8 mouse cellular contexts compared by ENCODE assay signal in the genomic region with DNA sequence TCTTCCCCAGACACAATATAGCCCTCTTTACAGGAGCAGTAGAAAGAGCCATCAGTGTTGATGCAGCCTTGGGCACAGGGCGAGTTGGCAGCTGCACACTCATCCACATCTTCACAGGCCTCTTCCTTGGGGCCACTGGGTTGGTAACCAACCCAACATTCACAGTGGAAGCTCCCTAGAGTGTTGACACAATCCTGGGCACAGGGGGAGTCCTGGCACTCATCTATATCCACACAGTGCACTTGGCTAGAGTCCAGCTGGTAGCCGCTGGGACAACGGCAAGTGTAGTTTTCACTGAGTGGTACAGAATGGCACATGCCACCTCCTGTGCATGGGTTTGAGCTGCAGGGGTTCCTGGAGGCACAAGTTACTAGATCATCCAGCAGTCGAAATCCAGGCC. TPM values are rescaled to one million over a fixed set of nuclear protein-coding genes. Genes with fewer than 3 reads are reported as not detected.
DNase-seq lines count a peak whose midpoint lies in the region; ATAC-seq lines count a peak whose summit lies in the region.
"Had no signal": no experiment of that assay in that cellular context is flagged by ENCODE, and none has a peak within 500 bp of the region (broad histone marks: within the 10 kb centered on the region; RNA-seq: fewer than 3 reads in every experiment).

No protein-coding gene starts in this region.

- no peak for DNase-seq in midbrain, embryonic 10.5 days (ENCODE audit: low spot score)
- no peak for DNase-seq in midbrain, embryonic 14.5 days
- peak; percentile 9 to 25 for DNase-seq in kidney, postnatal 4 days
- no peak for DNase-seq in testis, postnatal 14 days (ENCODE audit: low spot score)

- 0 out of 2 replicates have a peak overlapping the region, but pooled peaks have one; percentile 7 for H3K4me3 ChIP-seq in midbrain, embryonic 10.5 days
- H3K4me3 ChIP-seq in midbrain, embryonic 14.5 days (replicated peaks; ENCODE audit: low read depth, low read length) = no peak overlapping the region
- peak overlapping the region; percentile 47 for H3K4me3 ChIP-seq in heart, embryonic 15.5 days
- H3K4me3 ChIP-seq in neural tube, embryonic 14.5 days (ENCODE audit: low read depth, low read length) = no peak overlapping the region

- H3K9ac ChIP-seq in midbrain, embryonic 14.5 days (replicated peaks; ENCODE audit: low read length) = no peak overlapping the region
- peak overlapping the region; percentile 47 for H3K9ac ChIP-seq in heart, embryonic 15.5 days
- no peak overlapping the region for H3K9ac ChIP-seq in neural tube, embryonic 14.5 days (replicated peaks; ENCODE audit: low read depth, low read length)

- peak overlapping the region; percentile 57; the same call in 1 of the 2 replicates for H3K27ac ChIP-seq in midbrain, embryonic 10.5 days (replicated peaks)
- no peak overlapping the region for H3K27ac ChIP-seq in midbrain, embryonic 14.5 days (replicated peaks; ENCODE audit: low read depth, low read length)
- peak overlapping the region; percentile 85 for H3K27ac ChIP-seq in heart, embryonic 15.5 days
- H3K27ac ChIP-seq in neural tube, embryonic 14.5 days (ENCODE audit: low read depth, low read length) = no peak overlapping the region

- no peak; the same call in 1 of the 2 replicates for ATAC-seq in midbrain, embryonic 14.5 days (ENCODE audit: low FRiP score, low TSS enrichment)
- no peak for ATAC-seq in heart, embryonic 15.5 days (replicated peaks; ENCODE audit: insufficient number of reproducible peaks, insufficient read depth, low FRiP score, low read depth)
- peak; percentile 28; the same call in 1 of the 2 replicates for ATAC-seq in neural tube, embryonic 14.5 days (ENCODE audit: low read depth)
- no peak for ATAC-seq in monocyte, adult 5-6 weeks (replicated peaks; ENCODE audit: insufficient number of reproducible peaks, low FRiP score, low TSS enrichment, poor library complexity, severe bottlenecking)

- H3K4me1 ChIP-seq in midbrain, embryonic 10.5 days = 0 out of 2 replicates have a peak, but pooled peaks cover 4% of the 10 kb centered on the region
- no peaks in the 10 kb centered on the region for H3K4me1 ChIP-seq in midbrain, embryonic 14.5 days (ENCODE audit: control insufficient read depth, insufficient read depth, low read length)
- H3K4me1 ChIP-seq in heart, embryonic 15.5 days (replicated peaks) = peaks cover 7% of the 10 kb centered on the region
- H3K4me1 ChIP-seq in neural tube, embryonic 14.5 days (ENCODE audit: control insufficient read depth, insufficient read depth, low read length) = no peaks in the 10 kb centered on the region

- no peaks in the 10 kb centered on the region for H3K27me3 ChIP-seq in midbrain, embryonic 10.5 days (ENCODE audit: low read depth, poor library complexity, severe bottlenecking)
- no peaks in the 10 kb centered on the region for H3K27me3 ChIP-seq in midbrain, embryonic 14.5 days (ENCODE audit: control insufficient read depth, insufficient read depth, low read length)
- no peaks in the 10 kb centered on the region for H3K27me3 ChIP-seq in heart, embryonic 15.5 days
- H3K27me3 ChIP-seq in neural tube, embryonic 14.5 days (ENCODE audit: control insufficient read depth, insufficient read depth, low read length) = no peaks in the 10 kb centered on the region

- no peaks in the 10 kb centered on the region for H3K9me3 ChIP-seq in midbrain, embryonic 10.5 days (replicated peaks)
- no peaks in the 10 kb centered on the region for H3K9me3 ChIP-seq in midbrain, embryonic 14.5 days (ENCODE audit: control insufficient read depth, low read length)
- no peaks in the 10 kb centered on the region for H3K9me3 ChIP-seq in heart, embryonic 15.5 days (replicated peaks)
- H3K9me3 ChIP-seq in neural tube, embryonic 14.5 days (ENCODE audit: control insufficient read depth, low read length) = no peaks in the 10 kb centered on the region

- no peak overlapping the region for H3K4me2 ChIP-seq in midbrain, embryonic 14.5 days (ENCODE audit: low read length)
- peak overlapping the region; percentile 45 for H3K4me2 ChIP-seq in heart, embryonic 15.5 days
- H3K4me2 ChIP-seq in neural tube, embryonic 14.5 days (ENCODE audit: low read depth, low read length) = 0 out of 2 replicates have a peak overlapping the region, but pooled peaks have one; percentile 1

- WGBS in midbrain, embryonic 10.5 days = 85% methylated on average over 4 of the region's 4 CpGs
- 89% methylated on average over 4 of the region's 4 CpGs for WGBS in midbrain, embryonic 14.5 days
- 61% methylated on average over 4 of the region's 4 CpGs for WGBS in heart, embryonic 15.5 days
- 71% methylated on average over 4 of the region's 4 CpGs for WGBS in neural tube, embryonic 14.5 days

- no peaks in the 10 kb centered on the region for H3K36me3 ChIP-seq in midbrain, embryonic 10.5 days
- H3K36me3 ChIP-seq in midbrain, embryonic 14.5 days (ENCODE audit: control insufficient read depth, insufficient read depth, low read length) = no peaks in the 10 kb centered on the region
- no peaks in the 10 kb centered on the region for H3K36me3 ChIP-seq in heart, embryonic 15.5 days
- H3K36me3 ChIP-seq in neural tube, embryonic 14.5 days (ENCODE audit: control insufficient read depth, insufficient read depth, low read length) = no peaks in the 10 kb centered on the region

RNA-seq across cellular contexts. Expression of gene Cd93, which starts 1.2 kb away (rescaled TPM):
- polyA plus RNA-seq in midbrain, embryonic 10.5 days (2016; fragmentation: Nextera tagmentation; extraction: Ambion mirVana) = 4.7 and 5.5 TPM in 2 replicates
- 5.1 and 8.8 TPM in 2 replicates for polyA plus RNA-seq in midbrain, embryonic 14.5 days (2014; fragmentation: Nextera tagmentation; extraction: Ambion mirVana)
- polyA plus RNA-seq in heart, embryonic 15.5 days (2015; fragmentation: Nextera tagmentation; extraction: Ambion mirVana) = 25.7 and 26.2 TPM in 2 replicates
- polyA plus RNA-seq in neural tube, embryonic 14.5 days (2014; fragmentation: Nextera tagmentation; extraction: Ambion mirVana) = 5.4 and 8.9 TPM in 2 replicates
- total RNA-seq in monocyte, adult 5-6 weeks (2017) = 4.8 to 5.9 TPM (median 4.9 TPM) in 3 replicates

RNA-seq across cellular contexts. Expression of gene Thbd, which starts 34.2 kb away (rescaled TPM):
- 8.2 and 13.0 TPM in 2 replicates for polyA plus RNA-seq in midbrain, embryonic 10.5 days (2016; fragmentation: Nextera tagmentation; extraction: Ambion mirVana)
- 1.0 and 5.4 TPM in 2 replicates for polyA plus RNA-seq in midbrain, embryonic 14.5 days (2014; fragmentation: Nextera tagmentation; extraction: Ambion mirVana)
- polyA plus RNA-seq in heart, embryonic 15.5 days (2015; fragmentation: Nextera tagmentation; extraction: Ambion mirVana) = 15.9 and 22.8 TPM in 2 replicates
- polyA plus RNA-seq in neural tube, embryonic 14.5 days (2014; fragmentation: Nextera tagmentation; extraction: Ambion mirVana) = 1.3 and 9.1 TPM in 2 replicates
- 64.1 to 101 TPM (median 81.2 TPM) in 3 replicates for total RNA-seq in monocyte, adult 5-6 weeks (2017)

RNA-seq across cellular contexts. Expression of gene Sstr4, which starts 47.0 kb away (rescaled TPM):
- polyA plus RNA-seq in midbrain, embryonic 10.5 days (2016; fragmentation: Nextera tagmentation; extraction: Ambion mirVana) = 0.51 and 0.86 TPM in 2 replicates
- polyA plus RNA-seq in midbrain, embryonic 14.5 days (2014; fragmentation: Nextera tagmentation; extraction: Ambion mirVana) = 1.4 and 2.6 TPM in 2 replicates
- 0.48 and 1.0 TPM in 2 replicates for polyA plus RNA-seq in heart, embryonic 15.5 days (2015; fragmentation: Nextera tagmentation; extraction: Ambion mirVana)
- polyA plus RNA-seq in neural tube, embryonic 14.5 days (2014; fragmentation: Nextera tagmentation; extraction: Ambion mirVana) = 3.1 and 3.5 TPM in 2 replicates
- total RNA-seq in monocyte, adult 5-6 weeks (2017) = 5.5 to 10.3 TPM (median 8.7 TPM) in 3 replicates
- polyA plus RNA-seq: testis, adult 2 months had no signal

Comparison
In these comparisons a context has a peak if more than half of its experiments do, and no peak if none do; other contexts are left out.
1. H3K27ac ChIP-seq: peak in midbrain, embryonic 10.5 days (single experiment) and heart, embryonic 15.5 days (single experiment); none in midbrain, embryonic 14.5 days (single experiment) and neural tube, embryonic 14.5 days (single experiment).
2. H3K4me3 ChIP-seq: peak in midbrain, embryonic 10.5 days (single experiment) and heart, embryonic 15.5 days (single experiment); none in midbrain, embryonic 14.5 days (single experiment) and neural tube, embryonic 14.5 days (single experiment).
3. DNase-seq: peak in kidney, postnatal 4 days (2 of 2); none in midbrain, embryonic 10.5 days (single experiment), midbrain, embryonic 14.5 days (single experiment) and testis, postnatal 14 days (single experiment).